Mouse (Mus musculus) midbrain, postnatal 0 days (tissue): ENCODE measurements at regions not wholly inside any gene's neighbourhood (a gene's known extent, or its start where the extent isn't known, plus 50 kb on each side); places are given as distances from the start of the nearest gene placed in this dataset.

Experiments
- ATAC-seq: fragments of 200-750 bp; cut with Nextera tagmentation; 2 replicates; pipeline ENCODE4 v1.8.0; 2017; ENCODE audit warnings: moderate number of reproducible peaks, mild to moderate bottlenecking, moderate TSS enrichment, moderate library complexity; ENCODE audit not compliant: low FRiP score
- DNase-seq: peaks from one replicate; pipeline ENCODE4 v3.0.0-alpha.2; 2015; ENCODE audit warnings: low spot score
- H3K27ac ChIP-seq: fragments of 300-500 bp; sonication (generic); 2 replicates; pipeline ENCODE4 v1.5.1; 2014; ENCODE audit warnings: low read depth, mild to moderate bottlenecking, low read length, mixed read lengths
- H3K27me3 ChIP-seq: fragments of 300-500 bp; sonication (generic); 2 replicates; pipeline ENCODE4 v1.6.1; 2014; ENCODE audit warnings: low read length, control low read depth, mixed read lengths; ENCODE audit not compliant: insufficient read depth
- H3K36me3 ChIP-seq: fragments of 300-500 bp; sonication (generic); 2 replicates; pipeline ENCODE4 v1.6.1; 2014; ENCODE audit warnings: low read length, control low read depth, mixed read lengths; ENCODE audit not compliant: insufficient read depth
- H3K4me1 ChIP-seq: fragments of 300-500 bp; sonication (generic); 2 replicates; pipeline ENCODE4 v1.6.1; 2014; ENCODE audit warnings: mild to moderate bottlenecking, control low read depth, antibody characterized with exemption, low read length, mixed read lengths; ENCODE audit not compliant: insufficient read depth
- H3K4me2 ChIP-seq: fragments of 300-500 bp; sonication (generic); 2 replicates; pipeline ENCODE4 v1.6.1; 2014; ENCODE audit warnings: low read depth, mild to moderate bottlenecking, low read length, mixed read lengths; ENCODE audit not compliant: poor library complexity, severe bottlenecking
- H3K4me3 ChIP-seq: fragments of 300-500 bp; sonication (generic); 2 replicates; pipeline ENCODE4 v1.5.1; 2014; ENCODE audit warnings: low read depth, mild to moderate bottlenecking, low read length, moderate library complexity
- H3K9ac ChIP-seq: fragments of 300-500 bp; sonication (generic); replicated peaks from 2 replicates; pipeline ENCODE4 v1.6.1; 2014; ENCODE audit warnings: mild to moderate bottlenecking, low read length, moderate library complexity, mixed read lengths; ENCODE audit not compliant: poor library complexity, severe bottlenecking
- H3K9me3 ChIP-seq: fragments of 300-500 bp; sonication (generic); 2 replicates; pipeline ENCODE4 v1.6.1; 2016; ENCODE audit warnings: low read length, control low read depth
- CTCF ChIP-seq: IDR thresholded peaks from 2 replicates; pipeline ENCODE4 v1.5.1; 2016; ENCODE audit warnings: antibody characterized with exemption, mild to moderate bottlenecking
- WGBS: fragments of 180-500 bp; shearing (Covaris S2); extraction: QIAGEN DNeasy Blood & Tissue Kit; methylation state at CpG from one replicate; pipeline ENCODE4 v1.1.7; 2014; 5-methylcytosine and 5-hydroxymethylcytosine counted together

- Histone ChIP-seq H3K9me3 (no peaks in the 10 kb centered on the region), H3K4me1 (no peaks in the 10 kb centered on the region), H3K4me2 (no peak overlapping the region), H3K9ac (no peak overlapping the region), H3K4me3 (no peak overlapping the region), H3K27me3 (no peaks in the 10 kb centered on the region), H3K36me3 (no peaks in the 10 kb centered on the region), H3K27ac (no peak overlapping the region)
- no peak for ATAC-seq
- no peak for DNase-seq
- WGBS: 68% methylated on average over 8 of the region's 8 CpGs
- no peak for TF ChIP-seq CTCF
These were observed 220.1 kb downstream of the Elavl2 start for GRCm38 (mm10) chr4:91180241-91181096.

GRCm38 (mm10) chr4:91164280-91165121 is 236.1 kb downstream of the Elavl2 start:
- ATAC-seq: peak; percentile 44; the same call in 1 of the 2 replicates
- Histone ChIP-seq H3K9ac (no peak overlapping the region), H3K4me1 (no peaks in the 10 kb centered on the region), H3K9me3 (no peaks in the 10 kb centered on the region), H3K4me2 (no peak overlapping the region; the same call in 1 of the 2 replicates), H3K27ac (no peak overlapping the region), H3K36me3 (no peaks in the 10 kb centered on the region), H3K27me3 (no peaks in the 10 kb centered on the region), H3K4me3 (no peak overlapping the region)
- no peak for TF ChIP-seq CTCF
- WGBS: 33% methylated on average over 11 of the region's 11 CpGs
- DNase-seq: no peak

GRCm38 (mm10) chr4:91157047-91157446 is 243.5 kb downstream of the Elavl2 start:
- Histone ChIP-seq H3K27ac (no peak overlapping the region), H3K4me2 (no peak overlapping the region), H3K4me3 (no peak overlapping the region), H3K4me1 (0 out of 2 replicates have a peak, but pooled peaks cover 2% of the 10 kb centered on the region), H3K9ac (no peak overlapping the region), H3K9me3 (no peaks in the 10 kb centered on the region), H3K36me3 (no peaks in the 10 kb centered on the region), H3K27me3 (no peaks in the 10 kb centered on the region)
- ATAC-seq (no peak), DNase-seq (no peak)
- no peak for TF ChIP-seq CTCF
- WGBS: 64% methylated on average over 7 of the region's 7 CpGs

GRCm38 (mm10) chr4:91144666-91145065 is 255.9 kb downstream of the Elavl2 start:
- DNase-seq (no peak), ATAC-seq (no peak)
- H3K4me1 ChIP-seq: no peaks in the 10 kb centered on the region
- no peak overlapping the region for H3K4me3 ChIP-seq
- no peak overlapping the region for H3K27ac ChIP-seq
- H3K9me3 ChIP-seq: no peaks in the 10 kb centered on the region
- no peak overlapping the region for H3K4me2 ChIP-seq
- TF ChIP-seq CTCF: no peak
- no peak overlapping the region for H3K9ac ChIP-seq
- no peaks in the 10 kb centered on the region for H3K36me3 ChIP-seq
- H3K27me3 ChIP-seq: no peaks in the 10 kb centered on the region
- WGBS: 86% methylated on average over 7 of the region's 7 CpGs

GRCm38 (mm10) chr4:91143906-91144305 is 256.7 kb downstream of the Elavl2 start:
- no peak overlapping the region for H3K27ac ChIP-seq
- ATAC-seq: no peak
- H3K36me3 ChIP-seq: no peaks in the 10 kb centered on the region
- no peaks in the 10 kb centered on the region for H3K9me3 ChIP-seq
- DNase-seq: no peak
- H3K27me3 ChIP-seq: no peaks in the 10 kb centered on the region
- H3K4me3 ChIP-seq: no peak overlapping the region
- WGBS: 75% methylated on average over 5 of the region's 5 CpGs
- H3K9ac ChIP-seq: no peak overlapping the region
- no peak for TF ChIP-seq CTCF
- H3K4me1 ChIP-seq: no peaks in the 10 kb centered on the region
- no peak overlapping the region for H3K4me2 ChIP-seq

GRCm38 (mm10) chr4:91135327-91135726 is 265.3 kb downstream of the Elavl2 start:
- no peaks in the 10 kb centered on the region for H3K4me1 ChIP-seq
- no peak for ATAC-seq
- H3K4me2 ChIP-seq: no peak overlapping the region
- 72% methylated on average over 3 of the region's 3 CpGs for WGBS
- H3K27me3 ChIP-seq: no peaks in the 10 kb centered on the region
- no peaks in the 10 kb centered on the region for H3K9me3 ChIP-seq
- no peak overlapping the region for H3K9ac ChIP-seq
- TF ChIP-seq CTCF: no peak
- no peak overlapping the region for H3K27ac ChIP-seq
- peak; percentile 47 for DNase-seq
- H3K36me3 ChIP-seq: no peaks in the 10 kb centered on the region
- no peak overlapping the region for H3K4me3 ChIP-seq
